Mouse (Mus musculus): ENCODE results near the gene Nyap2. TPM values are rescaled to one million over a fixed set of nuclear protein-coding genes. Genes with fewer than 3 reads are reported as not detected.

The Nyap2 gene
- polyA plus RNA-seq, 1 experiment from 2014 or later: not detected

- no peaks in the 10 kb centered on the region for H3K9me3 ChIP-seq (replicated peaks; ENCODE audit: low read length)
- no peak overlapping the region for H3K4me2 ChIP-seq (ENCODE audit: low read length)
- H3K36me3 ChIP-seq (ENCODE audit: insufficient read depth, low read length): no peaks in the 10 kb centered on the region
- H3K4me1 ChIP-seq (replicated peaks; ENCODE audit: insufficient read depth, low read length): no peaks in the 10 kb centered on the region
- H3K27ac ChIP-seq: no peak overlapping the region
- 7% methylated on average over 2 of the region's 2 CpGs for WGBS
- H3K27me3 ChIP-seq (ENCODE audit: insufficient read depth, low read length): no peaks in the 10 kb centered on the region
- H3K4me3 ChIP-seq (replicated peaks; ENCODE audit: low read depth, low read length): no peak overlapping the region
- no peak overlapping the region for H3K9ac ChIP-seq (ENCODE audit: low read depth, low read length)
- DNase-seq (ENCODE audit: low spot score) (peak; percentile 74), ATAC-seq (replicated peaks; ENCODE audit: low FRiP score, low read depth) (no peak; the same call in 1 of the 2 replicates)
- TF ChIP-seq CTCF (IDR thresholded peaks at IDR 0.05; ENCODE audit: low read depth): peak; percentile 67
Observed at GRCm38 (mm10) chr1:81301661-81302060, 224.9 kb downstream of the Nyap2 start.

- no peak overlapping the region for H3K4me2 ChIP-seq (ENCODE audit: low read length)
- H3K9ac ChIP-seq (ENCODE audit: low read depth, low read length): no peak overlapping the region
- H3K36me3 ChIP-seq (ENCODE audit: insufficient read depth, low read length): no peaks in the 10 kb centered on the region
- no peaks in the 10 kb centered on the region for H3K9me3 ChIP-seq (replicated peaks; ENCODE audit: low read length)
- DNase-seq (ENCODE audit: low spot score) (no peak), ATAC-seq (replicated peaks; ENCODE audit: low FRiP score, low read depth) (no peak)
- H3K4me1 ChIP-seq (replicated peaks; ENCODE audit: insufficient read depth, low read length): no peaks in the 10 kb centered on the region
- WGBS: 61% methylated on average over 3 of the region's 3 CpGs
- peak; percentile 40; the same call in 1 of the 2 replicates for TF ChIP-seq CTCF (IDR thresholded peaks at IDR 0.05; ENCODE audit: low read depth)
- no peak overlapping the region for H3K27ac ChIP-seq
- H3K27me3 ChIP-seq (ENCODE audit: insufficient read depth, low read length): no peaks in the 10 kb centered on the region
- H3K4me3 ChIP-seq (replicated peaks; ENCODE audit: low read depth, low read length): no peak overlapping the region
Observed at GRCm38 (mm10) chr1:81303389-81303788, 226.6 kb downstream of the Nyap2 start.

GRCm38 (mm10) chr1:81307407-81307806 lies 230.7 kb downstream of the Nyap2 start:
- no peaks in the 10 kb centered on the region for H3K9me3 ChIP-seq (replicated peaks; ENCODE audit: low read length)
- no peak overlapping the region for H3K4me2 ChIP-seq (ENCODE audit: low read length)
- no peak for DNase-seq (ENCODE audit: low spot score)
- no peaks in the 10 kb centered on the region for H3K4me1 ChIP-seq (replicated peaks; ENCODE audit: insufficient read depth, low read length)
- no peak for ATAC-seq (replicated peaks; ENCODE audit: low FRiP score, low read depth)
- H3K36me3 ChIP-seq (ENCODE audit: insufficient read depth, low read length): no peaks in the 10 kb centered on the region
- H3K4me3 ChIP-seq (replicated peaks; ENCODE audit: low read depth, low read length): no peak overlapping the region
- H3K27ac ChIP-seq: no peak overlapping the region
- no peak overlapping the region for H3K9ac ChIP-seq (ENCODE audit: low read depth, low read length)
- peak; percentile 44 for TF ChIP-seq CTCF (IDR thresholded peaks at IDR 0.05; ENCODE audit: low read depth)
- no peaks in the 10 kb centered on the region for H3K27me3 ChIP-seq (ENCODE audit: insufficient read depth, low read length)

- WGBS: 68% methylated on average over 2 of the region's 2 CpGs
- TF ChIP-seq CTCF (IDR thresholded peaks at IDR 0.05; ENCODE audit: low read depth): no peak
Observed at GRCm38 (mm10) chr1:81307934-81308333, 231.2 kb downstream of the Nyap2 start.

GRCm38 (mm10) chr1:81310087-81310626 lies 233.4 kb downstream of the Nyap2 start:
- H3K27ac ChIP-seq: no peak overlapping the region
- H3K4me3 ChIP-seq (replicated peaks; ENCODE audit: low read depth, low read length): no peak overlapping the region
- no peaks in the 10 kb centered on the region for H3K9me3 ChIP-seq (replicated peaks; ENCODE audit: low read length)
- TF ChIP-seq CTCF (IDR thresholded peaks at IDR 0.05; ENCODE audit: low read depth): peak; percentile 81
- 0% methylated on average over 1 of the region's 1 CpGs for WGBS
- no peaks in the 10 kb centered on the region for H3K36me3 ChIP-seq (ENCODE audit: insufficient read depth, low read length)
- H3K27me3 ChIP-seq (ENCODE audit: insufficient read depth, low read length): no peaks in the 10 kb centered on the region
- H3K4me1 ChIP-seq (replicated peaks; ENCODE audit: insufficient read depth, low read length): no peaks in the 10 kb centered on the region
- no peak overlapping the region for H3K9ac ChIP-seq (ENCODE audit: low read depth, low read length)
- no peak for ATAC-seq (replicated peaks; ENCODE audit: low FRiP score, low read depth)
- peak; percentile 79 for DNase-seq (ENCODE audit: low spot score)
- no peak overlapping the region for H3K4me2 ChIP-seq (ENCODE audit: low read length)

More at GRCm38 (mm10) chr1:81307934-81308333, 231.2 kb downstream of the Nyap2 start:
- Histone ChIP-seq H3K27me3 (ENCODE audit: insufficient read depth, low read length) (no peaks in the 10 kb centered on the region), H3K9me3 (replicated peaks; ENCODE audit: low read length) (no peaks in the 10 kb centered on the region), H3K9ac (ENCODE audit: low read depth, low read length) (no peak overlapping the region), H3K36me3 (ENCODE audit: insufficient read depth, low read length) (no peaks in the 10 kb centered on the region), H3K4me3 (replicated peaks; ENCODE audit: low read depth, low read length) (no peak overlapping the region), H3K4me2 (ENCODE audit: low read length) (no peak overlapping the region), H3K4me1 (replicated peaks; ENCODE audit: insufficient read depth, low read length) (no peaks in the 10 kb centered on the region), H3K27ac (no peak overlapping the region)
- ATAC-seq (replicated peaks; ENCODE audit: low FRiP score, low read depth) (no peak), DNase-seq (ENCODE audit: low spot score) (no peak)

- Histone ChIP-seq H3K4me3 (replicated peaks; ENCODE audit: low read depth, low read length) (no peak overlapping the region), H3K4me1 (replicated peaks; ENCODE audit: insufficient read depth, low read length) (no peaks in the 10 kb centered on the region), H3K27me3 (ENCODE audit: insufficient read depth, low read length) (no peaks in the 10 kb centered on the region), H3K4me2 (ENCODE audit: low read length) (no peak overlapping the region), H3K9ac (ENCODE audit: low read depth, low read length) (no peak overlapping the region), H3K27ac (no peak overlapping the region), H3K36me3 (ENCODE audit: insufficient read depth, low read length) (no peaks in the 10 kb centered on the region), H3K9me3 (replicated peaks; ENCODE audit: low read length) (no peaks in the 10 kb centered on the region)
- DNase-seq (ENCODE audit: low spot score) (peak; percentile 92), ATAC-seq (replicated peaks; ENCODE audit: low FRiP score, low read depth) (peak; percentile 52; the same call in 1 of the 2 replicates)
- peak; percentile 95 for TF ChIP-seq CTCF (IDR thresholded peaks at IDR 0.05; ENCODE audit: low read depth)
- 51% methylated on average over 9 of the region's 9 CpGs for WGBS
Observed at GRCm38 (mm10) chr1:81316403-81316994, 239.7 kb downstream of the Nyap2 start.
